Mouse (Mus musculus) myocyte (in vitro differentiated cells): Measurements from ENCODE around the gene Gm16440.
"Not testable (repeated sequence)": the region's sequence is repeated elsewhere in the genome, so short reads cannot be mapped to it uniquely, and the experiment has no call there.

Experiments
- CEBPB ChIP-seq: IDR thresholded peaks from 2 replicates; pipeline ENCODE4 v1.6.1; 2011; ENCODE audit warnings: mild to moderate bottlenecking, moderate library complexity; ENCODE audit not compliant: poor library complexity, insufficient read depth, severe bottlenecking
- E2F4 ChIP-seq: IDR thresholded peaks from one replicate; pipeline ENCODE4 v1.6.1; 2011; ENCODE audit warnings: mild to moderate bottlenecking, control low read depth, moderate library complexity; ENCODE audit not compliant: insufficient read depth
- MAX ChIP-seq: IDR thresholded peaks from one replicate; pipeline ENCODE4 v1.6.1; 2011; ENCODE audit warnings: low read depth, mild to moderate bottlenecking, control low read depth
- MYOD1 ChIP-seq, 3 experiments: IDR thresholded peaks; one replicate each; pipeline ENCODE4 v1.6.1; 2011; ENCODE audit warnings: control low read depth in 2 of 3, low read depth in 2 of 3, mild to moderate bottlenecking in 2 of 3, moderate library complexity in 1 of 3; ENCODE audit not compliant: insufficient read length in 2 of 3, control insufficient read depth in 1 of 3
- MYOG ChIP-seq, 3 experiments: IDR thresholded peaks; one replicate each; pipeline ENCODE4 v1.6.1; 2011; ENCODE audit warnings: control low read depth in 2 of 3, low read depth in 2 of 3, mild to moderate bottlenecking in 2 of 3; ENCODE audit not compliant: insufficient read length in 2 of 3, control insufficient read depth in 1 of 3, insufficient read depth in 1 of 3
- POLR2A ChIP-seq: IDR thresholded peaks from one replicate; pipeline ENCODE4 v1.6.1; 2011; ENCODE audit warnings: low read depth, mild to moderate bottlenecking, control low read depth, moderate library complexity; ENCODE audit not compliant: insufficient read length
- POLR2AphosphoS2 ChIP-seq: IDR thresholded peaks from one replicate; pipeline ENCODE4 v1.6.1; 2011; ENCODE audit warnings: low read depth, control low read depth; ENCODE audit not compliant: insufficient read length
- REST ChIP-seq: IDR thresholded peaks from one replicate; pipeline ENCODE4 v1.6.1; 2011; ENCODE audit warnings: mild to moderate bottlenecking, control low read depth, moderate library complexity; ENCODE audit not compliant: insufficient read depth, insufficient read length
- SRF ChIP-seq: IDR thresholded peaks from one replicate; pipeline ENCODE4 v1.6.1; 2011; ENCODE audit warnings: low read depth; ENCODE audit not compliant: control insufficient read depth, insufficient read length
- TCF12 ChIP-seq: IDR thresholded peaks from one replicate; pipeline ENCODE4 v1.6.1; 2011; ENCODE audit warnings: mild to moderate bottlenecking, control low read depth; ENCODE audit not compliant: poor library complexity, insufficient read depth, severe bottlenecking
- TCF3 ChIP-seq: IDR thresholded peaks from one replicate; pipeline ENCODE4 v1.6.1; 2011; ENCODE audit warnings: low read depth, control low read depth; ENCODE audit not compliant: insufficient read length
- USF1 ChIP-seq: IDR thresholded peaks from one replicate; pipeline ENCODE4 v1.6.1; 2011; ENCODE audit warnings: low read depth, mild to moderate bottlenecking, control low read depth, moderate library complexity

DNA sequence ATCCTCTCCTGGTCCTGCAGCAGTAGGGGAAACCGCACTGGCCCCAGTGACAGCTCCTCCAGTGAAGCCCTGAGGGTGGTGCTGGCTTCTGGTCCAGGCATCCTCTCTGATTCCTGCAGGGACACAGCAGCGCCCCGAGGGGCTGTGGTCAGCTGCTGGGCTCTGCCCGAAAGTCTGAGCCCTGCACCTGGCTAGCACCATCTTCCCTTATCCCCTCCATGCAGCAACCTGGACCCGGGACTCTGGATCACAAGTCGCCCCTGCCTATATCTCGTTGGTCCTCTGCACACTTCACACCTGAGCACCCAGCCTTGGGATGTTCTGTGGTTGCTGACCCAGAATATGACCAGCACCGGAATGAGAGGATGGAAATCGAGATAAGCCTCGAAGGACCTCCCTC, 46.5 kb downstream of the Gm16440 start, which contains the start of gene Gm3618:
- not testable (repeated sequence) for TF ChIP-seq POLR2A; REST; POLR2AphosphoS2; E2F4; USF1; CEBPB; MYOG (IDR thresholded peaks at IDR 0.05; ENCODE audit: control insufficient read depth in 1 of 3, insufficient read depth in 1 of 3, insufficient read length in 2 of 3, low read depth in 2 of 3); MAX; MYOD1 (IDR thresholded peaks at IDR 0.05; ENCODE audit: control insufficient read depth in 1 of 3, insufficient read length in 2 of 3, low read depth in 2 of 3); TCF12; TCF3; SRF
